Mouse (Mus musculus) embryonic facial prominence, embryonic 10.5 days (tissue): ENCODE measurements around the gene Pnck. TPM values are rescaled to one million over a fixed set of nuclear protein-coding genes. Genes with fewer than 3 reads are reported as not detected.

Source experiments
- DNase-seq: peaks from one replicate; pipeline ENCODE4 v3.0.0-alpha.2; 2017; ENCODE audit warnings: low spot score
- H3K27ac ChIP-seq: fragments of 300-500 bp; sonication (generic); replicated peaks from 2 replicates; pipeline ENCODE4 v1.5.1; 2016; ENCODE audit warnings: mild to moderate bottlenecking
- H3K27me3 ChIP-seq: fragments of 300-500 bp; sonication (generic); replicated peaks from 2 replicates; pipeline ENCODE4 v1.6.1; 2016; ENCODE audit warnings: low read depth, mild to moderate bottlenecking; ENCODE audit not compliant: poor library complexity, severe bottlenecking
- H3K36me3 ChIP-seq: fragments of 300-500 bp; sonication (generic); replicated peaks from 2 replicates; pipeline ENCODE4 v1.6.1; 2016; ENCODE audit warnings: mild to moderate bottlenecking, moderate library complexity
- H3K4me1 ChIP-seq: fragments of 300-500 bp; sonication (generic); 2 replicates; pipeline ENCODE4 v1.6.1; 2016
- H3K4me3 ChIP-seq: fragments of 300-500 bp; sonication (generic); 2 replicates; pipeline ENCODE4 v1.5.1; 2016; ENCODE audit warnings: mild to moderate bottlenecking, moderate library complexity
- H3K9me3 ChIP-seq: fragments of 300-500 bp; sonication (generic); 2 replicates; pipeline ENCODE4 v1.6.1; 2016; ENCODE audit warnings: mild to moderate bottlenecking
- WGBS: fragments of 180-500 bp; shearing (Covaris S2); methylation state at CpG from one replicate; pipeline ENCODE4 v1.1.7; 2016; 5-methylcytosine and 5-hydroxymethylcytosine counted together
- polyA plus RNA-seq: library from polyadenylated mRNA; unstranded; fragments of >200 nt; fragmentation: Nextera tagmentation; extraction: Ambion mirVana; gene quantifications from 2 replicates; pipeline ENCODE4 v1.2.1, GENCODE M21; 2016

The Pnck gene
- polyA plus RNA-seq, 1 experiment from 2014 or later: 7.4 TPM

GRCm38 (mm10) chrX:73626981-73627380 lies 32.9 kb downstream of the Pnck start:
- H3K9me3 ChIP-seq: no peaks in the 10 kb centered on the region
- peaks cover 64% of the 10 kb centered on the region for H3K27me3 ChIP-seq
- H3K4me3 ChIP-seq: no peak overlapping the region
- DNase-seq: no peak
- no peaks in the 10 kb centered on the region for H3K4me1 ChIP-seq
- no peaks in the 10 kb centered on the region for H3K36me3 ChIP-seq
- H3K27ac ChIP-seq: no peak overlapping the region

DNA sequence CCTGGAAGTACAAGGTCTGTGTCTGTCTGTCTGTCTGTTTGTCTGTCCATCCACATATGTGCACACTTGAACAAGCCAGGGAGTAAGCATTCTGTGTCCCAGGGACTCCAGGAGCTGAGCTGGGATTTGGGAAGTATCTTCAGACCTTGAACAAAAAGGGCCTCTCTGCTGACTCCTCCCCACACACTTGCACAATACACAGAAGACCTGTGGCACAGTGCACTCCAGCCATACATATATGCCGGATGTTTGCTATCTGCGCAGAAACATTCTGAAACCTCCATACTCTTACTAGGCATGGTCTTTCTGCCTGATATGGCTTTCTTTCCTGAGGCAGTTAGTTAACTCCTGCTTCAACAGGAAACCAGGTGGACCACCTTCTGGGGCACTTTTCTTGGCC lies 40.0 kb downstream of the Pnck start:
- Histone ChIP-seq H3K4me1 (no peaks in the 10 kb centered on the region), H3K36me3 (no peaks in the 10 kb centered on the region), H3K27me3 (peaks cover 59% of the 10 kb centered on the region), H3K4me3 (no peak overlapping the region), H3K9me3 (no peaks in the 10 kb centered on the region), H3K27ac (no peak overlapping the region)
- no peak for DNase-seq
- 89% methylated on average over 2 of the region's 2 CpGs for WGBS

DNA sequence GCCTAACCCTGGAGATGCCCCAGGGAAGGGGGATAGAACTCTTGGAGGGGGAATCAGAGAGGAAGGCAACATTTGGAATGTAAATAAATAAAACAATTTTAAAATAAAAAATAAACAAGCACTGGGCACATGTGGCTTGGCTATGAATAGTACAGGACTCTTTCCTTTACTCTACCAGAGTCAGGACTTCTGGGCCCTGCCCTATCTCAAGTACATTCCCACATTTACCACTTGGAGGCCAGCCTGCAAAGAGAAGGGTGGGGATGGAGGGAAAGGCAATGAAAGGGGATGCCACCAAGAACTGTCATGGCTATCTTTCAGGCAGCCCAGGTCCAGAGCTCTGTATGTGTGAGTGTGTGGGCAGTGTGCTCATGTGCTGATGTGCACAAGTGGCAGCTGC lies 40.5 kb downstream of the Pnck start:
- Histone ChIP-seq H3K4me1 (no peaks in the 10 kb centered on the region), H3K9me3 (no peaks in the 10 kb centered on the region), H3K27ac (no peak overlapping the region), H3K36me3 (no peaks in the 10 kb centered on the region), H3K27me3 (peaks cover 59% of the 10 kb centered on the region), H3K4me3 (no peak overlapping the region)
- DNase-seq: no peak

GRCm38 (mm10) chrX:73615876-73616275 lies 44.0 kb downstream of the Pnck start:
- DNase-seq: no peak

DNA sequence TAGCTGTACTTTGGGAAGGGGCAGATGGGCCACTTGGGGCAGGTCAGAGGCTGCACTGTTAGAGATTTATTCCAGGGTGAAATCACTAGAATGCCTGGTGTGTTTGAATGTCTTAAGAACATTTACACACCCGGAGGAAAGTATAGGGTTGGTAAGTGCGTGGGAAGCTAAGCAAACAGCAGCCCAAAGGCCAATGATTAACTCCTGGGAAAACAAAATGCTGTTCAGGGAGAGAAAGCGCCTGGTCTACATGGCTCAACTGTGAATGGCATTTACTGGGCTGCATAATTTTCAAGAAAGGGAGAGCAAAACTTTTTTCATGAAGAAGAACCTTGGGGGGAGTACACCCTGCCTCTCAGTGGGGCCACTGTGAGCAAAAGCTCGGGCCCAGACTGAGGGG lies 46.3 kb downstream of the Pnck start:
- DNase-seq: no peak
- Histone ChIP-seq H3K4me1 (no peaks in the 10 kb centered on the region), H3K27me3 (peaks cover 49% of the 10 kb centered on the region), H3K36me3 (no peaks in the 10 kb centered on the region), H3K4me3 (no peak overlapping the region), H3K9me3 (no peaks in the 10 kb centered on the region), H3K27ac (no peak overlapping the region)
- 70% methylated on average over 4 of the region's 4 CpGs for WGBS

More at GRCm38 (mm10) chrX:73615876-73616275, 44.0 kb downstream of the Pnck start:
- Histone ChIP-seq H3K9me3 (no peaks in the 10 kb centered on the region), H3K36me3 (no peaks in the 10 kb centered on the region), H3K27ac (no peak overlapping the region), H3K4me1 (no peaks in the 10 kb centered on the region), H3K27me3 (peaks cover 61% of the 10 kb centered on the region), H3K4me3 (no peak overlapping the region)
- whole genome bisulfite sequencing: 95% methylated on average over 1 of the region's 1 CpGs

Other genes with a start within 250 kb of the Pnck start
- 0.12 and 0.18 TPM in 2 replicates for gene Zfp92, start 249.0 kb downstream of the Pnck start, polyA plus RNA-seq
- 0.15 TPM in 1 of 2 replicates, not detected in the other for gene Trex2, start 224.8 kb downstream of the Pnck start, polyA plus RNA-seq
- 94.0 and 99.8 TPM in 2 replicates for gene Haus7, start 201.1 kb downstream of the Pnck start, polyA plus RNA-seq
- 15.7 and 19.3 TPM in 2 replicates for gene Bgn, start 176.5 kb downstream of the Pnck start, polyA plus RNA-seq
- 0.25 and 0.39 TPM in 2 replicates for gene Atp2b3, start 157.0 kb downstream of the Pnck start, polyA plus RNA-seq
- gene Dusp9, start 20.7 kb downstream of the Pnck start, polyA plus RNA-seq: 109 and 139 TPM in 2 replicates
- 4.7 and 5.6 TPM in 2 replicates for gene Slc6a8, start 13.0 kb upstream of the Pnck start, polyA plus RNA-seq
- gene Bcap31, start 56.1 kb upstream of the Pnck start, polyA plus RNA-seq: 152 and 153 TPM in 2 replicates
- 8.1 and 10.4 TPM in 2 replicates for gene Abcd1, start 56.5 kb upstream of the Pnck start, polyA plus RNA-seq
- 0.08 and 0.14 TPM in 2 replicates for gene Plxnb3, start 97.0 kb upstream of the Pnck start, polyA plus RNA-seq
- gene Srpk3, start 114.3 kb upstream of the Pnck start, polyA plus RNA-seq: 1.00 and 2.0 TPM in 2 replicates
- 175 and 176 TPM in 2 replicates for gene Idh3g, start 126.8 kb upstream of the Pnck start, polyA plus RNA-seq
- gene Ssr4, start 126.9 kb upstream of the Pnck start, polyA plus RNA-seq: 101 and 107 TPM in 2 replicates
- 0.65 and 0.79 TPM in 2 replicates for gene Pdzd4, start 164.9 kb upstream of the Pnck start, polyA plus RNA-seq
- 0.05 and 0.07 TPM in 2 replicates for gene Avpr2, start 232.0 kb upstream of the Pnck start, polyA plus RNA-seq
- 8.0 and 8.2 TPM in 2 replicates for gene L1cam, start 236.0 kb upstream of the Pnck start, polyA plus RNA-seq